Mouse (Mus musculus): Measurements from ENCODE around the gene Gm17334.

Gene Gm17334

DNA sequence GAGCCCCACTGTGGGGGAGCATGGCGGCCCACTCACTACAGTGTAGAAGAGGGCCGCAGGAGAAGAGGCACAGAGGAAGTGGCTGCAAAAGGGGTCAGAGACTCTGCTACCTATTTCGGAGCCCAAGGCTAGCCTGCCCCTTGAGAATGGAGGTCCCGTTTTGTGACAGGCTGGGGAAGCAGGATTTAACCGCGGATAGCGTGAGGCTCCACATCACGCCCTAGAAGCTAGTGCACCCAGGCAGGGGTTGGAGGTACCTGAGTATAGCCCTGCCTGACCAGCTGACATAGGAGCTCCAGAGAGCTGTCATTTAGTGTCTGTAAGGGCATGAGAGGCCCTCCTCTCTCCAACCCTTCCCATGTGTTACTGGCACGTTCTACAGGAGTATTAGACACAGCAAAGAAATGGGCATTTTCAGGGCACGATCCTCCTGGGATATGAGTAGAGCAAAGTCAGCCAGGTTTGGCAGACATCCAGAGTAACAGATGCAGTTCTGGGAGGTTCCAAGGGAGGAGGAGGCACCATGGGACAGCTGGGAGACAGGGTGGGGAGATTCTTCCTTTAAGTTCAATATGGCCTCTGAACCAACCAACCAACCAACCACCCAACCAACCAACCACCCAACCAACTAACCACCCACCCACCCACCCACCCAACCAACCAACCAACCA lies 25.2 kb upstream of the Gm17334 start:
- in situ Hi-C loops (cut with MboI; ENCODE audit: unreplicated experiment in 2 of 2): loop anchor here (5.0 to 25.0 kb wide), 2 partner anchors 36 to 964 kb away; no protein-coding TSS in a partner anchor

DNA sequence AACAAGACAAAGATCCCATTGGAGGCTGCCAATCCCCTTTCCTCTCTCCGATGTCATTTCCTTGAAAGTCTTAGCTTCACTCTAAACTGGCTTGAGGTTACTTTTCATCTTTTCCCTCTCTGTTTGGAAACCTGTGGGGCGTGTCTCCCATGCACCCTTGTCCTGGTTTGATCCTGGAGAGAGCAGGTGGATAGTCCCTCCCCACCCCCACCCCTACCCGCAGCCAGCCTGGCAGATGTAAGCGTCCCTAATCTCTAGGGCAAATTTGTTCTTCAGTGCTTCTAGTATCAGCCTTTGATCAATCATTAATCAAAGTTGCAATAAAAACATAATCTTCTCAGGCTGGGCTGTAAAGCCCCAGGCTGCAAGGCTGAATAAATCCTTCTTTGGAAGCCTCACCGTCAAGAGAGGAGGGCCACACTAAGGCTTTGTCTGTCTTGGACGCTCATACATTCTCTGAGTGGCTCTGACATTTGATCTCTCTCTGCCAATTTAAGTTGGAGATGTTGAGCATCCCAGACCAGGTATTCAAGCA lies 24.5 kb upstream of the Gm17334 start:
- in situ Hi-C loops (cut with MboI; ENCODE audit: unreplicated experiment in 2 of 2): loop anchor here (5.0 to 25.0 kb wide), 2 partner anchors 35 to 965 kb away; no protein-coding TSS in a partner anchor

DNA sequence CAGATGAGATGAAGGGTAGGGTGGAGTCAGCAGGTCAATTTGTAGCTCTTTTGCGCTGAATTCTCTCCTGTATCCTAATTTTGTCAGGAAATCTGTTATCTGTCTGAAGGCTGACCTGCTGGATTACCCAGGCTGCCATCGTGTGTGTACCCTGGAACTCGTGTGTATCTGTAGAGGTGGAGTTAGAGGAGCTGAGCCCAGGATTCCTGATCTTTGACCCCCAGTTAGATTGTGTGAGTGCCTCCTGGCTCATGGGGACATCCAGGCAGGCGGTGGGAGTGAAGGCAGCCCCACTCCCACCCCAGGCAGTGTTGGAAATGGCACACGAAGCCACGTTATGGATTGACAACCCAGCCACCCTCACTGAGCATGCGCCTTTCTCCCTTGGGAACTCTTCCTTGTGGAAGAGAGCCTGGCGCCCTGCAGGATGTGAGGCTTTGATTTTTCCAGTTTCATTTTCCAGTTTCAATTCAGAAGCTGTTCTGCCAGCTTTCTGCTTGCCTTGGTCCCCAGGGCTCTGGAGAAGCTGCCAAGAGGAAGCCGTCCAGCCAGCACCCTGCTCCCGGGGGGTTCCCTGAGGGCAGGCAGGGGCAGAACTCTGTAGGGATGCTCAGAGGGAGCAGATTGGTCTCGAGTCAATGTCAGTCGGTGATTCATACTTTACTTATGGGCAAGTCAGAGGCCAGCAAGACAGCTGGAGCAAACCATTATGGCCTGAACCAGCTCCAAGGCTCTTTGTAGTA lies 23.6 kb upstream of the Gm17334 start:
- in situ Hi-C loops (cut with MboI; ENCODE audit: unreplicated experiment in 2 of 2): loop anchor here (5.0 to 25.0 kb wide), 2 partner anchors 34 to 966 kb away; no protein-coding TSS in a partner anchor

DNA sequence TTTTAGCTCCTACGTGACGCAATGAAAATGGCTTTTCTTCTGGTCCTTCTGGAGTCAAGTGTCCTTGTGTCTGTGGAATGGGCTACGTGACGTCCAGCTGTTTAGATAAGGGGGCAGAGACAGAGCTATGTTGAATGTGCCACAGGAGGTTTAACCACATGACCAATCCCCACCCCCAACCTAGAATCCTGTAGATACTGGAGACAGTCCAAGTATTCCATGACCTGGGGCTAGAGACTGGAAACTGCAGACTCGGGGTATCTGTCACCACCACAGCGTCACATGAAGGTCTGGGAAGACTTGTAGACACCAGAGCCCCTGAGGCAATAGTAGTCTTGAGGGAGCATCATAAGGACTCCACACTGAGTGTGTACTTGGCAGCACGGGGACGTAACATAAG lies 22.8 kb upstream of the Gm17334 start:
- in situ Hi-C loops (cut with MboI; ENCODE audit: unreplicated experiment in 2 of 2): loop anchor here (5.0 to 25.0 kb wide), 2 partner anchors 34 to 966 kb away; no protein-coding TSS in a partner anchor

DNA sequence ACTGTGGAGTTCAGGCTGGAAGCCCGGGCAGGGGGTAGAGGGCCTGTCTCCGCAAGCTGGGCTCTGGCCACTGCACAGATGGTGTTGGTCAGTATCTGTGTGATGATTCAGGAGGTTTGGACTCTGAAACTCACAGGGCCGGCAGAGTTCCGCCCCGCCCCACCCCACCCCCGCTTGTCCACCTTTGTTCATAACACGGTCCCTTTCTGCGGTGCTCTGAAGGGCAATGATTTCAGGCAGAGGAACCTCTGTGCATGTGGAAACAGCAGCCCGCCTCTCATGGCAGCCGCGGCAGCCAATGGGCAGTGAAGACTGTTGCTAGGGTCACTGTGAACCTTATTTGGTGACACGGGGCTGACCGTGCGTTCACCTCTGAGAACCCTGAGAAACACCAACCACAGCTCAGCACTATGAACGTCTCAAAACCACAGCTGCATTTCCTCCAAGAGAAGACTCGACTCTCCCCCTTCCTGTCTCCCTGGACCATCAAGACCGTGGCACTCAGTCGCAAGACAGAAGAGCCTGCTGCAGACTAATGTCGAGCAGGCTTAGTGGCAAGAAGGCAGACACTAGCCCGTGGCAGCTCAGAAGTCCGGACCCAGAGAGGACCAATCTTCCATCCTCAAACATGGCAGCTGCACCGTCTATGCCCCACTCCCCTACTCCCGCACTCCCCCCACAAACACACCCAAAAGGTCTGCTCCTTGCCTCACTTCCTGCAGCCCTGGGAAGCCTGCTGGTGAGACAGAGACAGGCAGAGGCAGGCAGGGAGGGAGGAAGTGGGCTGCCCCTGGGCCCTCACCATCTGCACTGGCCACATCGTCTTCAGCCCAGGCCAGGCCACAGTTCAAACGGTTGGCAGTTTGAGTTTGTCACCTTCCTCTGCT lies 21.9 kb upstream of the Gm17334 start:
- in situ Hi-C loops (cut with MboI; ENCODE audit: unreplicated experiment in 2 of 2): loop anchor here (5.0 to 25.0 kb wide), 2 partner anchors 33 to 967 kb away; no protein-coding TSS in a partner anchor

DNA sequence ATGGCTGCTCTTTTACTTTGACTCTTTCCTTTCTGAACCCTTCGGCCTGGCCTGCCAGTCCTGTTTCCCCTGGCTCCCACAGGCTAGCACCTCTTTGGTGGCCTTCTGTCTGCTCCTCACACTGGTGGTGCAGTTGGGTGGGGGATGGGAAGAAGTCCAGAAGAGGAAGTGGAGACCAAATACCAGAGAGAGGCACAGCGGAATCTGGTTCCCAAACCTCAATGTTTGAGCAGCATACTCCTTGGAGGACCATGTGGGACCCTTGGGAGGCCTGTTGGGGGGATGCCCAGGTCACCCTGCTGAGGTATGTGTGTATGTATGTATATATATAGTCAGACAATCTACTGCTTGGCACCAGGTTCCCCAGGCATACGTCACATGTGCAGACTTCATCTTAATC lies 21.0 kb upstream of the Gm17334 start:
- in situ Hi-C loops (cut with MboI; ENCODE audit: unreplicated experiment in 2 of 2): loop anchor here in 1 of 2 experiments (25.0 kb wide), 1 partner anchor 968 kb away; no protein-coding TSS in a partner anchor

DNA sequence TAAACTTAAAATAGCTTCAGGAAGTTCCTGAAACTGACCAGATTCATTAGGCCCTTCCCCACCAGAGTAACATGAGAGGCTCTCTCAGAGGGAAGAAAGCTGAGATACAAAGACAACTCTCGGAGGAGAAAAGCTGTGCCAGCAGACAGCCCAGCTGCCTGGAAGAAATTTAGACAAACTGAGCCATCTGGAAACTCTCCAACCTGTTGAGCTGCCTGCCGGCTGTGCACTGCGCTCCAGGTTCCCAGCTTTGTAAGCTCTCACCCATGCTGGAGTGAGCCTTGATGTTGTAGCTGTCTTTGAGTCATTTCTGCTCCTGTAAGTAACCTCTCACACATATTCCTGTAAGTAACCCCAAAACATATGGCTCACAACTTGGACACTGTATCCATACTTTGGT lies 20.0 kb upstream of the Gm17334 start:
- in situ Hi-C loops (cut with MboI; ENCODE audit: unreplicated experiment in 2 of 2): loop anchor here in 1 of 2 experiments (25.0 kb wide), 1 partner anchor 969 kb away; no protein-coding TSS in a partner anchor

DNA sequence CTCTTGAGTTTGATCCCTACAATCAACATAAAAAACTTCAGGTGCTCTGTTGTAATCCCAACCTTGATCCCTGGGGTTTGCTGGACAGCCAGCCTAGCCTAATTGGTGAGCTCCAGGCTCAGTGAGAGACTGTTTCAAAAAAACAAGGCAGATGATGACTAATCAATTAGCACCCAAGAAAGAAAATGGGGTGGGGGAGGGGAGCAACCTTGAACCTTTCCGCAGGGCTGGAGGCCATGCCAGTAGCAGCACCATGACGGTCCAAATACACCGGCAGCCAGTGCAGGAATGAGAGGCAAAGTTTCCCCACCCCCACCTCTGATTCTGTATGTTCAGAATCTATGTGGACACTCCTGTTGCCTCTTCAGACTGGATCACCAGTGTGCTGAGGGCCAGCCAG lies 16.3 kb upstream of the Gm17334 start:
- in situ Hi-C loops (cut with MboI; ENCODE audit: unreplicated experiment in 2 of 2): loop anchor here in 1 of 2 experiments (25.0 kb wide), 1 partner anchor 973 kb away; no protein-coding TSS in a partner anchor

DNA sequence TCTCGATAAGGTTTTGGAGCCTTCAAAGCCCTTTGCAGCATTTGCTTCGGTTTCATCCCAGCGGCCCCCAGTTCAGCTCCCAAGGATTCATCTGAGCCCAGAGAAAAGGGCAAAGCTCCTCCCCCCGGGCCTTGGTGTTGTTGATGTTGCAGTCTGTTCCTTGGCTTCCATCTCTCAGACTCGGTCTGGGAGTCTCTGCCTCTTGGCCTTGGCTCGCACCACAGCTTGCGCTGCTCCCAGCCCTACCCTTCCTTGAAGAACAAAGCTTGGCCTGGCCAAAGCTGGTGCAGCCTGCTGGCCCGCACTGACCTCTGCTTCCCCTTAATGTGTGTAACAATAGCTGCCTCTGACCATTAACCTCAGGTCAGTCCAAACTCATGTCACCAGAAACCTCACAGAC lies 15.2 kb upstream of the Gm17334 start:
- in situ Hi-C loops (cut with MboI; ENCODE audit: unreplicated experiment in 2 of 2): loop anchor here in 1 of 2 experiments (25.0 kb wide), 1 partner anchor 974 kb away; no protein-coding TSS in a partner anchor

DNA sequence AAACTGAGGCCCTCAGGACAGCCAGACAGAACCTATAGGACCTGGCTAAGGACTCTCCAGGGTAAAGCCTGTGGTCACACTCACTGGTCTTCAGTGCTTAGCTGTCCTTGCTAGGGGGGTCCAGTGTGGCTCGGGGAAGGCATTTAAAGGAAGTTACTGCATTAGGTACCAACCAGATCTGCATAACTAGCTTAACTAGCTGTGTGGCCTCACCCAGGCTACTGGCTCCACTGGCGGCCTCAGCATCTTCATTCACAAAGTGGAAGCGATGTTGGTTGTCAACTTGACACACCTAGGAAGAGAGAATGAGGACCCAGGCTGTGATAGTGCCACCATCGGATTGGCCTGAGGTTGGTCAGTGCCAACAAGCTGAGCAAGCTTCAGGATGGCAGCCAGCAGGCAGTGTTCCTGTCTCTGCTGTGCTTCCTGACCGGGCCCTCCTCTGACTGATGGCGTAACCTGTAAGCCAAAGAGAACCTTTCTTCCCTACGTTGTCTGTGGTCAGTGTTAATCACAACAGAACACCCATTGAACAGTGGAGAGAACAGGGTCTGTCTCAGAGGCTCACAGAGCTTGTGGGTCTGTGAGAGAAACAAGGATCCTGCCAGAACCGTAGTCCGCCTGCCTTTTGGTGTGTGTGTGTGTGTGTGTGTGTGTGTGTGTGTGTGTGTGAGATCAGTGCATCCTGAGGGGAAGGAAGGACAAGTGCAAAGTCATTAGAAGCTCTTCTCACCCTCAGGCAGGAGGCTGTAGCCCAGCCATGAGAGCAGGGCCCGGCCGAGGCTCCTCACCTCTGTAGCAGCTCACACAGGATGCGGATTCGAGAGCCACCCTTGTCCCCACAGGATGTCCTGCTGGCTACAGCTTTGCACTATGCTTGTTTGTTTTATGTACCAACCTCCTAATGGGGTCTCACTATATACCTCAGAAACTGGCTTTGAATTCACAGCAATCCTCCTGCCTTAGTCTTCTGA lies 13.4 kb upstream of the Gm17334 start:
- in situ Hi-C loops (cut with MboI; ENCODE audit: unreplicated experiment in 2 of 2): loop anchor here in 1 of 2 experiments (25.0 kb wide), 1 partner anchor 976 kb away; no protein-coding TSS in a partner anchor

DNA sequence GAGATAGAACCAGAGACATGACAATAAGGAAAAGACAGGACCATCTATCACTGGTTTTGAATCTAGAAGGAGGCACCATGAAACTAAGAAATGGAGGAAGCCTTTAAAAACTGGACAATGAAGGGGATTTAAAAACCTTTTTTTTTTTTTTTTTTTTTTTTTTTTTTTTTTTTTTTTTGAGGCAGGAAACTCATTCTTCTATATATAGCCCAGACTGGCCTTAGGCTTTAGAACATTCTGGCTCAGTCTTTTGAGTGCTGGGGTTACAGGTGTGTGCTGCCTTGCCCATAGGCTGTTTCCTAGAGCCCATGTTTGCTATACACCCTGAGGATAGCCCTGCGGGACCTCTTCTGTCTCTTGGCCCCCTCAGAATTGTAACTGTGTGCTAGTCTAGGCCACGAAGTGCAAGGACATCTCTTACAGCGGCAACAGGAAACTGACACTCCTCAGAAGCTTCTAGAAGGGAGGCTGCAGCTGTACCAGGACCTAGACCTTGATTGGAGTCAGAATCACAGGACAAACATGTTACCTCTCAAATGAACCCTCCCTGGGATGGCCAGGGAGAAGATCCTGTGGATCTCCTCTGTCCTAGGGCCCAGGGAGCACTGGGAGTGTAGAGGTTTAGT lies 12.4 kb upstream of the Gm17334 start:
- in situ Hi-C loops (cut with MboI; ENCODE audit: unreplicated experiment in 2 of 2): loop anchor here in 1 of 2 experiments (25.0 kb wide), 1 partner anchor 977 kb away; no protein-coding TSS in a partner anchor

DNA sequence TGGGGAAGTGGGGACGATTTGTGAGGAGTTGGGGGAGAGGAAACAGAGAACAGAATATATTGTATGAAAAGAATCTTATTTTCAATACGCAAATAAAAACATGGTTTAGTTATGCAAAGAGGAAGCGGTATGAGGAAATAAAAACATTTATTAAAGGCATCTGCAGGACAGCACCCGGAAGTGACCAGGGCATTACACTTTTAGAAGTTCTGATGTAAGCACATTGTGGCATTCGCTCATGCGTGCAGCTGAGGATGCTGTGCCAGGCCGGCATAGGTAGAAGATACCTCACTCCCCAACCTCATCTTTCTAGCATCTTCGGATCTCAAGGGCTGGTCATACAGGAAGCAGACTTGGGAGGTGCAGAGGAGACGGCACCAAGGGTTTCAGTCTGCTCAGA lies 10.3 kb upstream of the Gm17334 start:
- in situ Hi-C loops (cut with MboI; ENCODE audit: unreplicated experiment in 2 of 2): loop anchor here in 1 of 2 experiments (25.0 kb wide), 1 partner anchor 979 kb away; no protein-coding TSS in a partner anchor

DNA sequence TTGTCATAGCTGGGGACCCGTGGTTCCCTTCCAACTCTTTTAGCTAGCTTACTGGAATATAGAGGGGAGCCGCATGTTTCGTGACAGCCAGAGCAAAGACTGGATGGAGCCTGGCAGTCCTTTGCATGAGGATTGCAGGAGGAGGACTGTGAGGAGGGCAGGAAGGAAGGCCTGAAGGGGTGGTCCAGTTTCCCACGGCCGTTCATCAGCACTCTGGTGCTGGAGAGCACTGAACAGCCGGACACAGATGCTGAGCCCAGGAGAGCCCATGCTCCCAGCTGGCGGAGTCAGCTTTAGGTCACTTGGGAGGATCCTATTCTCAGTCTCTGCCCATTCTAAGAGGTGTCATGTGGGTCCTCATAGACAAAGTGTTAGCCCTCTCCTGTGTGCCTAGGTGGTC lies 9.0 kb upstream of the Gm17334 start:
- in situ Hi-C loops (cut with MboI; ENCODE audit: unreplicated experiment in 2 of 2): loop anchor here in 1 of 2 experiments (25.0 kb wide), 1 partner anchor 980 kb away; no protein-coding TSS in a partner anchor

DNA sequence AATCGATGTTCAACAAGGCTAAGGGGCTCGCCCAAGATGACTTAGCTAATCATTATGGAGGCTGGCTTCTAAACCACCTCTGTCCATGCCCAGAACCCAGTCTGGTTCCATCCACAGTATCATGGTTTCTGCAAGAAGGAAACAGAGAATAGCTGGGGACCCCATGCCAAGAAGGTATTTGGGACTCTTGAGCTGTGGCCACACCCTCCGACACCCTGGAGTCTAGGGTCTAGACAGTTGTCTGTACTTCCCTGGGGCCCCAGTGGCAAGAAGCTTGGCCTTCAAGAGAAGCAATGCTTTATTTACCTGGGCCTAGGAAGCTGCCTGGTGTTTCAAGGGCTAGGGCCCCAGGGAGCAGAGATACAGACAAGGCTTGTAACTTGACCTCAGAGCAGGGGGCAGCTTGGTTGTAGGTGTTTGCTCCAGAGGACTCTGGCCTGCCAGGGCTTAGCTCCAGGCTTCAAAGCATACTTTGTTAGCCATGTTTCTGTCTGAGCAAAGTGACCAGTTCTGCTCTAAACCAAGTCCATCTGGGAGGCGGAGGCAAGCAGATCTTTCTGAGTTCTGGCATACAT lies 8.3 kb upstream of the Gm17334 start:
- in situ Hi-C loops (cut with MboI; ENCODE audit: unreplicated experiment in 2 of 2): loop anchor here in 1 of 2 experiments (25.0 kb wide), 1 partner anchor 981 kb away; no protein-coding TSS in a partner anchor

DNA sequence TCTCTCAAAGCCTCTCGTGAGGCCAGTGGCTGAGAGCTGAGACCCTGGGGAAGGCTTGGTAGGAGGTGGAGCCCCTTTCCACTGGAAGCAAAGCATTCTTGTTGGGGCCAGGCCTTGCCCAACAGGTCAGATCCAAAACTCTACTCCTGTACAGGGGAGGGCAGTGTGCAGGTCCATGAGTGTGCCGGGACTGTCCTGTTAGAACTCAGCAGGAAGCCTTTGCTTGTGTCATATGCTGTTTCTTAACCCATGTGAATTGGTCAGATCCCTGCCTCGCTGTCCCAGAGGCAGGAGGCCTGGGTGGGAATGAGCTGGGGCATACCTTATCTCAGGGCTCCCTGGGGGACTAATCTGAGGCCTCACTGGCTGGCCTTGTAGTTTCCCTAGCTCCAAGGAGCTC lies 7.3 kb upstream of the Gm17334 start:
- in situ Hi-C loops (cut with MboI; ENCODE audit: unreplicated experiment in 2 of 2): loop anchor here in 1 of 2 experiments (25.0 kb wide), 1 partner anchor 982 kb away; no protein-coding TSS in a partner anchor

DNA sequence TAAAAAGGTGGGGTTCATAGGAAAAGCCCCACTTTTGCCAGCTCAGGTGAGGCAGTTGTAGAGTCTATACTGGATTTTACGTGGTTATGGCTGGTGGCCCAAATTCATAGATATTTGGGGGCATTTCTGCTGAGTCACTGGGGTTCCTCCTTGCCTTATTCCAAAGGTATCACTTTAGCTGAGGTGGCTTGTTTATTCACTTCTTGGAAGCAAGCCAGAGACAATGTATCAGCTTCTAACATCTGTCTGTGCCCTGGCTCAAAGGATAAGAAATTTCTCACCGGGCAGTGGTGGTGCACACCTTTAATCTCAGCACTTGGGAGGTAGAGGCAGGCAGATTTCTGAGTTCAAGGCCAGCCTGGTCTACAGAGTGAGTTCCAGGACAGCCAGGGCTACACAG lies 6.8 kb upstream of the Gm17334 start:
- in situ Hi-C loops (cut with MboI; ENCODE audit: unreplicated experiment in 2 of 2): loop anchor here in 1 of 2 experiments (25.0 kb wide), 1 partner anchor 982 kb away; no protein-coding TSS in a partner anchor

DNA sequence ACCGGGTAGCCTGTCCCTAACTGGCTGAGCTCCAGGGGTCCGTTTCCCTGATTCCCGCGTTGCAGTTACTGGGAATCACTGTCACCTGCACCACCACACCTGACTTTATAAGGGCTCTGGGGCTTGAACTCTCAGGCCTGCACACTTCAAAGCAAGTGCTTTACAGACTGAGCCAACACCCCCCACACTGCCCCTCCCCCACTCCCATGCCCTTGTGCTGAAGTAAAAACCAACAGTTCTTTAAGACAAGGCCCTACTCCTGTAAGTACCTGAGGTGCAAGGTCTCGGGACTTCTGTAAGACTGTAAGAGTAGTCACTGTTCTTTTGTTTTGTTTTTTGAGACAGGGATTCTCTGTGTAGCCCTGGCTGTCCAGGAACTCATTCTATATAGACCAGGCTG lies 5.5 kb upstream of the Gm17334 start:
- in situ Hi-C loops (cut with MboI; ENCODE audit: unreplicated experiment in 2 of 2): loop anchor here in 1 of 2 experiments (25.0 kb wide), 1 partner anchor 984 kb away; no protein-coding TSS in a partner anchor

All from v-Abl transformed pro-B cells (cell line).